Mouse (Mus musculus): ENCODE measurements around the gene Pbx3. TPM values are rescaled to one million over a fixed set of nuclear protein-coding genes. Genes with fewer than 3 reads are reported as not detected.

Gene Pbx3
- polyA plus RNA-seq, 1 experiment: 3.5 TPM

- TF ChIP-seq CTCF (IDR thresholded peaks at IDR 0.05; ENCODE audit: extremely low read depth, insufficient read length, insufficient replicate concordance, low read depth, low read length) (no peak), POLR2A (IDR thresholded peaks at IDR 0.05; ENCODE audit: low read depth, low read length) (no peak)
- no peaks in the 10 kb centered on the region for H3K27me3 ChIP-seq (ENCODE audit: control insufficient read depth, insufficient read depth, low read length)
- no peaks in the 10 kb centered on the region for H3K36me3 ChIP-seq (ENCODE audit: control insufficient read depth, insufficient read depth, low read length)
- H3K4me1 ChIP-seq (ENCODE audit: control insufficient read depth, insufficient read depth, insufficient read length, low read length): no peaks in the 10 kb centered on the region
- no peak overlapping the region for H3K27ac ChIP-seq (ENCODE audit: insufficient read depth, low read depth, low read length)
- WGBS: 86% methylated on average over 4 of the region's 4 CpGs
- no peak overlapping the region for H3K4me3 ChIP-seq (ENCODE audit: low read depth, low read length)
Measured at GRCm38 (mm10) chr2:34260653-34261076, 112.3 kb downstream of the Pbx3 start.

GRCm38 (mm10) chr2:34258256-34258655 lies 114.7 kb downstream of the Pbx3 start:
- Histone ChIP-seq H3K27me3 (ENCODE audit: control insufficient read depth, insufficient read depth, low read length) (no peaks in the 10 kb centered on the region), H3K36me3 (ENCODE audit: control insufficient read depth, insufficient read depth, low read length) (no peaks in the 10 kb centered on the region), H3K4me3 (ENCODE audit: low read depth, low read length) (no peak overlapping the region), H3K4me1 (ENCODE audit: control insufficient read depth, insufficient read depth, insufficient read length, low read length) (no peaks in the 10 kb centered on the region), H3K27ac (ENCODE audit: insufficient read depth, low read depth, low read length) (no peak overlapping the region)
- TF ChIP-seq CTCF (IDR thresholded peaks at IDR 0.05; ENCODE audit: extremely low read depth, insufficient read length, insufficient replicate concordance, low read depth, low read length) (no peak), POLR2A (IDR thresholded peaks at IDR 0.05; ENCODE audit: low read depth, low read length) (no peak)
- 81% methylated on average over 2 of the region's 2 CpGs for WGBS

GRCm38 (mm10) chr2:34257611-34258010 lies 115.3 kb downstream of the Pbx3 start:
- 75% methylated on average over 2 of the region's 2 CpGs for WGBS
- Histone ChIP-seq H3K4me3 (ENCODE audit: low read depth, low read length) (no peak overlapping the region), H3K27ac (ENCODE audit: insufficient read depth, low read depth, low read length) (no peak overlapping the region), H3K27me3 (ENCODE audit: control insufficient read depth, insufficient read depth, low read length) (no peaks in the 10 kb centered on the region), H3K36me3 (ENCODE audit: control insufficient read depth, insufficient read depth, low read length) (no peaks in the 10 kb centered on the region), H3K4me1 (ENCODE audit: control insufficient read depth, insufficient read depth, insufficient read length, low read length) (no peaks in the 10 kb centered on the region)
- TF ChIP-seq CTCF (IDR thresholded peaks at IDR 0.05; ENCODE audit: extremely low read depth, insufficient read length, insufficient replicate concordance, low read depth, low read length) (no peak), POLR2A (IDR thresholded peaks at IDR 0.05; ENCODE audit: low read depth, low read length) (no peak)

DNA sequence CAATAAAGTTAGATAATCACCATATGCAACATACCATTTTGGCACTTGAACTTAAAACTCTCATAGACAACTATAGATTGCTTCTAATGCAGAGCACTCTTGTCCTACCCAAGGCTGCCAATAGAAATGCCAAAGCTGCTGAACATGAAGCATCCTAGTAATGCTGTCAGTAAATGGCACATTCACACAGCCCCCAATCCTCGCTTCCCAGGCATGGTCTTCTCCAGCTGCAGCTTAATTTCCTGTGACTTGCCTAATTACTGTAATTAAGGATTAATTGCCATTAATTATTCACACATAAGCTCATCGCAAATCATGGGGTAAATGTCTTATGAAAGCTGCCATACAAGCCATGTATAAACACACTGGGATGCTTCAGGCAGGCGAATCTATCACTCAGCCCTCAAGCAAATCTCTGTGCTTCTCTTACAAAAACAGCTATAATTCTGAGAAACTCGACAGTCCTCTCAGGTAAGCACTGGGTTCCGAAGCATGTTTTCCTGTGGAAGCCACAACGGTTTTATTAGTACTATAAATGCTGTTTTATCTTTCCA lies 116.9 kb downstream of the Pbx3 start:
- Histone ChIP-seq H3K27me3 (ENCODE audit: control insufficient read depth, insufficient read depth, low read length) (no peaks in the 10 kb centered on the region), H3K36me3 (ENCODE audit: control insufficient read depth, insufficient read depth, low read length) (no peaks in the 10 kb centered on the region), H3K27ac (ENCODE audit: insufficient read depth, low read depth, low read length) (no peak overlapping the region), H3K4me1 (ENCODE audit: control insufficient read depth, insufficient read depth, insufficient read length, low read length) (no peaks in the 10 kb centered on the region), H3K4me3 (ENCODE audit: low read depth, low read length) (no peak overlapping the region)
- TF ChIP-seq CTCF (IDR thresholded peaks at IDR 0.05; ENCODE audit: extremely low read depth, insufficient read length, insufficient replicate concordance, low read depth, low read length): no peak
- TF ChIP-seq POLR2A (IDR thresholded peaks at IDR 0.05; ENCODE audit: low read depth, low read length): no peak
- 72% methylated on average over 6 of the region's 6 CpGs for WGBS

GRCm38 (mm10) chr2:34253627-34254026 lies 119.3 kb downstream of the Pbx3 start:
- TF ChIP-seq CTCF (IDR thresholded peaks at IDR 0.05; ENCODE audit: extremely low read depth, insufficient read length, insufficient replicate concordance, low read depth, low read length) (no peak), POLR2A (IDR thresholded peaks at IDR 0.05; ENCODE audit: low read depth, low read length) (no peak)
- no peaks in the 10 kb centered on the region for H3K36me3 ChIP-seq (ENCODE audit: control insufficient read depth, insufficient read depth, low read length)
- no peaks in the 10 kb centered on the region for H3K4me1 ChIP-seq (ENCODE audit: control insufficient read depth, insufficient read depth, insufficient read length, low read length)
- H3K27ac ChIP-seq (ENCODE audit: insufficient read depth, low read depth, low read length): no peak overlapping the region
- no peak overlapping the region for H3K4me3 ChIP-seq (ENCODE audit: low read depth, low read length)
- no peaks in the 10 kb centered on the region for H3K27me3 ChIP-seq (ENCODE audit: control insufficient read depth, insufficient read depth, low read length)
- 22% methylated on average over 1 of the region's 1 CpGs for WGBS

DNA sequence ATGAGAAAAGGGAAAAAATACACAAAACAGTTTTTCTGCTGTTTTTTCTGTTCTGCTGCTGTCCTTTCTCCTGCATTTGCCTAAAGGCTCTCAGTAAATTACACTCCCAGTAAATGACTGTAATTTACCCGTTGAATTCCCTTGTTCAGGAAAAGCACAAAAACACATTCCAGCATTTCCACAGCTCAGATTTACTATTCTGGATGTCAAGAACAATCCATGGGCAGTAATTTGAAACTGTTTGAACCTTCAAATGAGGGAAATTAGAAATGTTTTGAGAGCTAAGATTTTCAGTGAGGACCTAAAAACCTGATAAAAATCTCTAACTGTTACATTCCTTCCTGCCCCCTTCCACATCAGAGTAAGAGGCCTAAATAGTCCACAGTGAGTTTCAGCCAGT lies 119.8 kb downstream of the Pbx3 start:
- TF ChIP-seq POLR2A (IDR thresholded peaks at IDR 0.05; ENCODE audit: low read depth, low read length) (no peak), CTCF (IDR thresholded peaks at IDR 0.05; ENCODE audit: extremely low read depth, insufficient read length, insufficient replicate concordance, low read depth, low read length) (no peak)
- Histone ChIP-seq H3K4me3 (ENCODE audit: low read depth, low read length) (no peak overlapping the region), H3K4me1 (ENCODE audit: control insufficient read depth, insufficient read depth, insufficient read length, low read length) (no peaks in the 10 kb centered on the region), H3K36me3 (ENCODE audit: control insufficient read depth, insufficient read depth, low read length) (no peaks in the 10 kb centered on the region), H3K27me3 (ENCODE audit: control insufficient read depth, insufficient read depth, low read length) (no peaks in the 10 kb centered on the region), H3K27ac (ENCODE audit: insufficient read depth, low read depth, low read length) (no peak overlapping the region)
- WGBS: 47% methylated on average over 1 of the region's 1 CpGs

DNA sequence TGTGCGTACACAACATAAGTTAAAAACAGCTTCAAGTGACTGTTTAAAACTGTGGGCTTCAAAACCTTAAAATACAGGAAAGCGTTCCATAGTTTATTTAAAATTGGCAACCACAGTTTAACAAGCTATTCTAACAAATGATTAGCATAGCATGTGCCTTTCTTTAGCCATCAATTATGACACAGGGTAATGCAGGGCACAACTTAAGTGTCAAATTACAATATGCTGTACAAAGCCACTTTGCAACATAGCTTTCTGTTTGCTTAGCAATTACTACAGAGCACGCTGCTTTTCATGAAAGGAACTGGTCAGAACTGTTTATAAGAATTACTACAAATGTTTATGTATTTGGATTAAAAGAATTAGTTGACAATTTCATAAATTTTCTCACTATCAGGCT lies 120.7 kb downstream of the Pbx3 start:
- WGBS: 65% methylated on average over 3 of the region's 3 CpGs
- no peaks in the 10 kb centered on the region for H3K36me3 ChIP-seq (ENCODE audit: control insufficient read depth, insufficient read depth, low read length)
- H3K4me1 ChIP-seq (ENCODE audit: control insufficient read depth, insufficient read depth, insufficient read length, low read length): no peaks in the 10 kb centered on the region
- H3K4me3 ChIP-seq (ENCODE audit: low read depth, low read length): no peak overlapping the region
- H3K27me3 ChIP-seq (ENCODE audit: control insufficient read depth, insufficient read depth, low read length): no peaks in the 10 kb centered on the region
- no peak for TF ChIP-seq CTCF (IDR thresholded peaks at IDR 0.05; ENCODE audit: extremely low read depth, insufficient read length, insufficient replicate concordance, low read depth, low read length)
- no peak for TF ChIP-seq POLR2A (IDR thresholded peaks at IDR 0.05; ENCODE audit: low read depth, low read length)
- H3K27ac ChIP-seq (ENCODE audit: insufficient read depth, low read depth, low read length): no peak overlapping the region

Measured in small intestine, adult 2 months (tissue).